Mouse (Mus musculus) MEL (cell line): Measurements from ENCODE around the gene Pla2g1b.

Experiments used
- EP300 ChIP-seq, 2 experiments: IDR thresholded peaks; 2 replicates each; pipeline ENCODE4 v1.6.1; 2011; ENCODE audit warnings: improper control_type of control experiment in 2 of 2, low read length in 2 of 2, low read depth in 1 of 2, mild to moderate bottlenecking in 1 of 2
- GATA1 ChIP-seq: IDR thresholded peaks from 2 replicates; pipeline ENCODE4 v1.6.1; 2011; ENCODE audit warnings: low read depth, low read length, improper control_type of control experiment

- TF ChIP-seq GATA1: no peak
- 0 out of 4 replicates have a peak, but pooled peaks of 1 of the 2 experiments have one; percentile 9 for TF ChIP-seq EP300 (IDR thresholded peaks at IDR 0.05; ENCODE audit: low read depth in 1 of 2, low read length in 2 of 2)
Measured at GRCm38 (mm10) chr5:115516081-115516907, 50.2 kb downstream of the Pla2g1b start.
